Mouse (Mus musculus) lung, adult 2 months (tissue): ENCODE results near the gene Cdk11b. TPM values are rescaled to one million over a fixed set of nuclear protein-coding genes. Genes with fewer than 3 reads are reported as not detected.

Source experiments
- DNase-seq: peaks from one replicate; pipeline ENCODE4 v3.0.0; 2022
- H3K4me1 ChIP-seq: fragments of 200-500 bp; 2 replicates; pipeline ENCODE4 v1.6.1; 2011; ENCODE audit warnings: low read length; ENCODE audit not compliant: control insufficient read depth, insufficient read depth
- H3K4me3 ChIP-seq: fragments of 200-500 bp; replicated peaks from 2 replicates; pipeline ENCODE3; 2011; ENCODE audit warnings: low read depth, mild to moderate bottlenecking, control low read depth, low read length; ENCODE audit errors: extremely low read depth
- CTCF ChIP-seq: fragments of 200-500 bp; IDR thresholded peaks from 2 replicates; pipeline ENCODE4 v1.5.1; 2011; ENCODE audit warnings: mild to moderate bottlenecking, low read length, control low read depth; ENCODE audit not compliant: insufficient read depth
- POLR2A ChIP-seq: fragments of 200-500 bp; IDR thresholded peaks from 2 replicates; pipeline ENCODE4 v1.6.1; 2011; ENCODE audit warnings: low read depth, mild to moderate bottlenecking, control low read depth, low read length, borderline replicate concordance; ENCODE audit errors: extremely low read depth
- WGBS: fragments of 180-500 bp; shearing (Covaris S2); methylation state at CpG from one replicate; pipeline ENCODE4 v1.1.7; 2018; 5-methylcytosine and 5-hydroxymethylcytosine counted together
- polyA plus RNA-seq: library from polyadenylated mRNA; depleted of rRNA; stranded (reverse); fragments of >200 nt; gene quantifications from 2 replicates; pipeline ENCODE4 v1.2.3, GENCODE M21; 2012

Gene Cdk11b
- polyA plus RNA-seq, 1 experiment, result 29.1 TPM

- no peak for DNase-seq
- TF ChIP-seq POLR2A (no peak), CTCF (no peak)
- no peak overlapping the region for H3K4me3 ChIP-seq
- H3K4me1 ChIP-seq, result no peaks in the 10 kb centered on the region
- WGBS, result 63% methylated on average over 7 of the region's 7 CpGs
These were observed 33.5 kb upstream of the Cdk11b start for GRCm38 (mm10) chr4:155591012-155591719.

DNA sequence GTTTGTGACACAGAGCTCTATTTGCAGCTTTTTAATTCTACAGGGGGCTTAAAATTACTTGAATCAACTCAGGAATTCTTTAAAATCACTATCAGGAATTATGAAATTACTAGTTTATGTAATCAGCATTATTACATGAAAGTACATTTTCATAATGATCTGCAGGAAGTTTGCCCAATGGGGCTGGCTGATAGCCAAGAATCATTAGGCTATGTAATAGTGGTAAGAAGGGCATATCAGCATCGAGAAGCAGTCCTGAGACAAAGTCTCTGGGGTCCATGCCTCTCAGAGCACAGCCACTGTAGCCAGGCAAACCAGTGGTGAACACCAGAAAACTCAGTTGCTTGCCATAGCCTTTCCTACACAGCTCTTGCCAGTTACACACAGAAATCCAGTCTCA is 30.9 kb upstream of the Cdk11b start:
- DNase-seq, result no peak

DNA sequence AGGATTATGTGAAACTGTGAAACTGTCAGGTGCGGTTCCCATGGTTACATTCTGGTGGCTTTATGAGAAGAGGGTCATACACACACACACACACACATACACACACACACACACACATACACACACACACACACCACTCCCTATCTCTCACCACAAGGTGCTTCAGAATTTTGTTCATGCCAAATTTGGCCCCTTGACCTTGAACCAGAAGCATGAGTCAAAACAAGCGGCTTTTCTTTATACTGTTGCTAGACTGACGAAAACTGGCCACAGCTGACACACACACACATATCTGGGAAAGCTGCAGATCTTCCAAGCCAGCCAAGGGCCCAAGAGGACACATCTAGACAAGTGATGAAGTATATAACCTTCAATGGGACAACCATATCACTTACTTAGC is 28.9 kb upstream of the Cdk11b start:
- DNase-seq, result no peak
- Histone ChIP-seq H3K4me3 (no peak overlapping the region), H3K4me1 (no peaks in the 10 kb centered on the region)
- no peak for TF ChIP-seq POLR2A
- no peak for TF ChIP-seq CTCF
- 61% methylated on average over 3 of the region's 3 CpGs for whole genome bisulfite sequencing

More for the DNA sequence above, 30.9 kb upstream of the Cdk11b start:
- WGBS, result 27% methylated on average over 1 of the region's 1 CpGs
- Histone ChIP-seq H3K4me3 (no peak overlapping the region), H3K4me1 (no peaks in the 10 kb centered on the region)
- no peak for TF ChIP-seq POLR2A
- no peak for TF ChIP-seq CTCF

DNA sequence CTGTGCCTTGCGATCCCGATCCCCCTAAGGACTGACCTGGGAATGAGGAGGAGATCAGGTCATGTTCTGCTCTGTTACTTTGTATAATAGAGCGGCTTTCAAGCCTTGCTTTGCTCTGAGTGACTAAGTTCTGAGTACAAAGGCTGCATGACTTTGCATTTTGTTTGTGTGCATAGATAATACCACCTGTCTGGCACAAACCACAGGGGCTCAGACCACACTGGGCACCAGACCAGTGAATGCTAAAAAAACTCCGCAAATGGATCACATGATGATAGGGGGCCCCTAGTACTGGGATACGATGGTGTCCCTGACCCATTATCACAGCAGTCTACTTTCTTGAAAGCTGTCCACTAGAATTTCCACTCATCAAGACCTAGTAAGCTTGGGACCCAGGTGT is 28.0 kb upstream of the Cdk11b start:
- DNase-seq, result no peak
- 72% methylated on average over 5 of the region's 5 CpGs for WGBS
- no peak for TF ChIP-seq CTCF
- TF ChIP-seq POLR2A, result no peak
- no peak overlapping the region for H3K4me3 ChIP-seq
- H3K4me1 ChIP-seq, result no peaks in the 10 kb centered on the region

DNA sequence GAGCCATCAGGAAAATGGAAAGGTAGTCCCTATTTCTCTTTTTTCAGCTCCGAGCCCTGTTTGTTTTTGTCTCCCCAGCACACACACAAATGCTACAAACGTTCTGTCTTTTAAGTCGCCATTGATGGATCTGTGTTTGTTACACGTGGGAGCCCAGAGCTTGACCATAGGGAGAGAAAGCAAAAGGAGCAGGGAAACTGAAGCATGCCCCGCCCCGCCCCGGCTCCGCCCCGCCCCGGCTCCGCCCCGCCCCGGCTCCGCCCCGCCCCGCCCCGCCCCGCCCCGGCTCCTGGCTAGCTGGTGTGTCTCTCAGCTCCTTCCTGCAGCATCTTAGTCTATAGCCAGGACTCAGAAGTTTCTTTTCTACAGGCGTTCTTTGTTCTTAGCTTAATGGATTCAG is 26.1 kb upstream of the Cdk11b start:
- no peak for DNase-seq
- Histone ChIP-seq H3K4me1 (peaks cover 2% of the 10 kb centered on the region; the same call in 1 of the 2 replicates), H3K4me3 (no peak overlapping the region)
- 16% methylated on average over 20 of the region's 20 CpGs for WGBS
- TF ChIP-seq CTCF (no peak), POLR2A (no peak)

GRCm38 (mm10) chr4:155599901-155600825 is 24.5 kb upstream of the Cdk11b start:
- DNase-seq, result no peak
- Histone ChIP-seq H3K4me1 (peaks cover 2% of the 10 kb centered on the region; the same call in 1 of the 2 replicates), H3K4me3 (peak overlapping the region; percentile 45)
- TF ChIP-seq CTCF (no peak), POLR2A (no peak)
- 62% methylated on average over 11 of the region's 11 CpGs for WGBS

DNA sequence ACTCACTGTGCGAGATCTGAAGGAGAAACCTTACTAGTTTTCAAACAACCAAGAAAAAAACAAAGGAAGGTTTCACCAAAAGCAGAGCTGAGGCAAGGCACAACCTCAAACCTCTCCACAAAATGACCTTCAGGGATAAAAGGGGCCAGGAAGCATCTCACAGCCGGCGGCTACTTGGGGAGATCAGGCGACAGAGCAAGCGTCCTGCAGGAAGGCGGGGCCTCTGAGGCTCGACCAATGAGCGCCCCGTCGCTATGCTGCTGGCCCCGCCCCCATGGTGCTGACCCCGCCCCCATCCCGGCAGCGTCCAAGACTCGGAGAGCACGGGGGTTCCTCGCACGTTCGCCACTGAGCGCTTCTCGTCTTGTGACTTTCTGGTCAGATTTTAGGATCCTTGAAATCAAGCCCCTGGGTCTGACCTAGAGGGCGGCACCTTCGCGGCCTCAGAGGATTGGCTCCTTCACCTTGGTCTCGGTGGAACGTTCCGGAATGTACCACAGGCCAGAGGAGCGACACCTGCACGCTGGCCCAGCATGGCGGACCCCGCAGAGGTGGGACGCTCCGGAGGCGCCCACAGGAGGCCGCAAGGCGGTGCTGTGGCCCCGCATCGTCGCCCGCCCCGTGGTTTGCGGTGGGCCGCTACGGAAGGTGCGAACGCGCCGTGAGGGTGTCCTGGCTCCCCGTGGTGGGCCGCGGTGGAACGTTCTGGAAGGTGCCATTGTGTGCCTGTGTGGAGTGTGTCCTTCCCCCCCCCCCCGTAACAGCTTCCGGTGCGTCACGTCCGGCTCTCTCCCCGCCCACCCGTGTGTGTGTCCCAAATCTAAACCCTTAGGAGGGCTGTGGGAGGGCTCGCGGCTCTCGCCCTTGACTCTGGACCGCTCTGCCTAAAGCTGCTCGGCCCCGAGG is 23.3 kb upstream of the Cdk11b start, which contains the start of gene Slc35e2:
TSS of gene Slc35e2 (plus strand) at position 326 of the 906 bp plus-strand sequence.
- DNase-seq, result peak; percentile 98
- Histone ChIP-seq H3K4me1 (peaks cover 2% of the 10 kb centered on the region; the same call in 1 of the 2 replicates), H3K4me3 (peak within 1 kb of the TSS; percentile 96)
- under 1% methylated on average over 64 of the region's 65 CpGs for WGBS
- TF ChIP-seq POLR2A (peak; percentile 80; the same call in 1 of the 2 replicates), CTCF (no peak)

DNA sequence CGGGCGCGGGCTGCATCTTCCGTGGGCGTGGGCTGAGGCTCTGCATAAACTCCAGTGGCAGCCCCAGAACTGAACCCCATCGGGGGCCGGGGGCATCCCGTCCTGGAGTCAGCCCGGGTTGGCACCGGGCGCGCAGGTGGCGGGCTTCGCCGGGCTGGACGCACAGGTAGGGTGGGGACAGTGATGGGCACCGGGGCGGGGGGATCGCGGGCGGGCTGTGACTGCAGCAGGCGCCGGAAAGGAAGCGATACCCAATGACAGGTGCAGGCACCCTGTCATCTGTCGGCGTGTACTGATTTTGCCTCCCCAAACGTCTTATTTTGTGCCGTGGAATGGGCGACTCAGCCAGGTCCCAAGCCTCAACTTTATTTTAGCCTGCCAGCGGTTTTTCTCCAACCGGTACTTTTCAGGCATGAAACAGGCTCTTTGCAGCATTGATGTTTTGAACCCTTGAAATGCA is 22.6 kb upstream of the Cdk11b start:
- WGBS, result 1% methylated on average over 31 of the region's 31 CpGs
- DNase-seq, result no peak
- Histone ChIP-seq H3K4me3 (peak overlapping the region; percentile 96), H3K4me1 (peaks cover 2% of the 10 kb centered on the region; the same call in 1 of the 2 replicates)
- TF ChIP-seq POLR2A (no peak), CTCF (no peak)
